Mouse (Mus musculus) MEL (cell line): ENCODE measurements around the gene Slc35g3. TPM values are rescaled to one million over a fixed set of nuclear protein-coding genes. Genes with fewer than 3 reads are reported as not detected.
A peak's percentile ranks its signal among the peaks of the same experiment; 100 is the strongest.

Source experiments
- DNase-seq: peaks from one replicate; pipeline ENCODE4 v3.0.0; 2011; ENCODE audit warnings: low read depth, low spot score
- H3K27ac ChIP-seq: 2 replicates; pipeline ENCODE4 v1.5.1; 2012; ENCODE audit warnings: low read depth, mild to moderate bottlenecking, control low read depth, low read length, moderate library complexity; ENCODE audit not compliant: control insufficient read depth
- H3K27me3 ChIP-seq, 2 experiments: fragments of 150-350 bp in 1 of 2; sonication (generic) in 1 of 2; 2 replicates each; pipeline ENCODE4 v1.6.1; 2012; ENCODE audit warnings: low read length in 2 of 2, mild to moderate bottlenecking in 2 of 2, improper control_type of control experiment in 1 of 2, moderate library complexity in 1 of 2; ENCODE audit not compliant: insufficient read depth in 2 of 2, control insufficient read depth in 1 of 2
- H3K36me3 ChIP-seq, 2 experiments: 2 replicates each; pipeline ENCODE4 v1.6.1; 2012 to 2014; ENCODE audit warnings: low read length in 2 of 2, improper control_type of control experiment in 1 of 2, inconsistent platforms in 1 of 2, mild to moderate bottlenecking in 1 of 2; ENCODE audit not compliant: insufficient read depth in 2 of 2, control insufficient read depth in 1 of 2
- H3K4me1 ChIP-seq, 2 experiments: fragments of 150-350 bp in 1 of 2; sonication (generic) in 1 of 2; 2 replicates each; pipeline ENCODE4 v1.6.1; 2012; ENCODE audit warnings: low read length in 2 of 2, improper control_type of control experiment in 1 of 2, mild to moderate bottlenecking in 1 of 2; ENCODE audit not compliant: insufficient read depth in 2 of 2, control insufficient read depth in 1 of 2
- H3K4me3 ChIP-seq, 2 experiments: fragments of 150-350 bp in 1 of 2; sonication (generic) in 1 of 2; 2 replicates each; pipeline ENCODE4 v1.5.1; 2012; ENCODE audit warnings: low read depth in 2 of 2, low read length in 2 of 2, mild to moderate bottlenecking in 2 of 2, moderate library complexity in 2 of 2, control low read depth in 1 of 2, improper control_type of control experiment in 1 of 2; ENCODE audit not compliant: control insufficient read depth in 1 of 2, insufficient read depth in 1 of 2
- H3K79me2 ChIP-seq: 2 replicates; pipeline ENCODE4 v1.6.1; 2012; ENCODE audit warnings: mild to moderate bottlenecking, low read length, moderate library complexity; ENCODE audit not compliant: control insufficient read depth, poor library complexity, insufficient read depth
- H3K9ac ChIP-seq: 2 replicates; pipeline ENCODE4 v1.6.1; 2012; ENCODE audit warnings: low read depth, mild to moderate bottlenecking, control low read depth, low read length, moderate library complexity; ENCODE audit not compliant: control insufficient read depth, poor library complexity, severe bottlenecking
- H3K9me3 ChIP-seq: fragments of 150-350 bp; sonication (generic); replicated peaks from 2 replicates; pipeline ENCODE4 v1.6.1; 2012; ENCODE audit warnings: mild to moderate bottlenecking, low read length, improper control_type of control experiment, moderate library complexity; ENCODE audit not compliant: insufficient read depth
- CTCF ChIP-seq, 3 experiments: IDR thresholded peaks in 2 of 3; conservative IDR thresholded peaks in 1 of 3; 2 replicates each; pipeline ENCODE4 v1.5.1; 2011 to 2012; ENCODE audit warnings: low read length in 3 of 3, low read depth in 2 of 3, mild to moderate bottlenecking in 2 of 3, improper control_type of control experiment in 1 of 3, inconsistent platforms in 1 of 3, mixed read lengths in 1 of 3, moderate library complexity in 1 of 3; ENCODE audit not compliant: control insufficient read depth in 1 of 3, insufficient read depth in 1 of 3, poor library complexity in 1 of 3, severe bottlenecking in 1 of 3
- E2F4 ChIP-seq: IDR thresholded peaks from 2 replicates; pipeline ENCODE4 v1.6.1; 2011; ENCODE audit warnings: low read depth, low read length, improper control_type of control experiment, borderline replicate concordance
- ELF1 ChIP-seq: IDR thresholded peaks from 2 replicates; pipeline ENCODE4 v1.6.1; 2014; ENCODE audit warnings: low read depth, mild to moderate bottlenecking, inconsistent platforms, low read length, improper control_type of control experiment, moderate library complexity
- GABPA ChIP-seq: IDR thresholded peaks from 2 replicates; pipeline ENCODE4 v1.6.1; 2012; ENCODE audit warnings: low read depth, mild to moderate bottlenecking, inconsistent platforms, low read length, improper control_type of control experiment, moderate library complexity
- HCFC1 ChIP-seq: IDR thresholded peaks from 2 replicates; pipeline ENCODE4 v1.6.1; 2012; ENCODE audit warnings: low read depth, mild to moderate bottlenecking, inconsistent platforms, low read length, improper control_type of control experiment, moderate library complexity
- MAFK ChIP-seq: IDR thresholded peaks from 2 replicates; pipeline ENCODE4 v1.6.1; 2011; ENCODE audit warnings: low read depth, mild to moderate bottlenecking, low read length, improper control_type of control experiment, borderline replicate concordance
- MAX ChIP-seq: IDR thresholded peaks from 2 replicates; pipeline ENCODE4 v1.6.1; 2011; ENCODE audit warnings: low read length, improper control_type of control experiment
- MAZ ChIP-seq: IDR thresholded peaks from 2 replicates; pipeline ENCODE4 v1.6.1; 2012; ENCODE audit warnings: low read depth, mild to moderate bottlenecking, inconsistent platforms, low read length, improper control_type of control experiment
- MEF2A ChIP-seq: IDR thresholded peaks from 2 replicates; pipeline ENCODE4 v1.6.1; 2014; ENCODE audit warnings: low read depth, mild to moderate bottlenecking, inconsistent platforms, low read length, improper control_type of control experiment; ENCODE audit not compliant: poor library complexity, insufficient replicate concordance, severe bottlenecking; ENCODE audit errors: extremely low read depth
- MXI1 ChIP-seq: IDR thresholded peaks from 2 replicates; pipeline ENCODE4 v1.6.1; 2011; ENCODE audit warnings: mild to moderate bottlenecking, low read depth, low read length, improper control_type of control experiment
- MYB ChIP-seq: IDR thresholded peaks from 2 replicates; pipeline ENCODE4 v1.6.1; 2011; ENCODE audit warnings: mild to moderate bottlenecking, low read depth, low read length, improper control_type of control experiment
- MYC ChIP-seq: IDR thresholded peaks from 2 replicates; pipeline ENCODE4 v1.6.1; 2011; ENCODE audit warnings: low read depth, mild to moderate bottlenecking, low read length, improper control_type of control experiment, moderate library complexity
- NELFE ChIP-seq: IDR thresholded peaks from 2 replicates; pipeline ENCODE4 v1.6.1; 2011; ENCODE audit warnings: low read depth, low read length, improper control_type of control experiment
- NRF1 ChIP-seq: IDR thresholded peaks from 2 replicates; pipeline ENCODE4 v1.6.1; 2014; ENCODE audit warnings: low read depth, mild to moderate bottlenecking, inconsistent platforms, low read length, improper control_type of control experiment, moderate library complexity; ENCODE audit not compliant: poor library complexity, insufficient read depth, severe bottlenecking
- POLR2A ChIP-seq, 2 experiments: IDR thresholded peaks; 2 replicates each; pipeline ENCODE4 v1.6.1; 2011 to 2012; ENCODE audit warnings: low read length in 2 of 2, mild to moderate bottlenecking in 2 of 2, control low read depth in 1 of 2, improper control_type of control experiment in 1 of 2, low read depth in 1 of 2, moderate library complexity in 1 of 2; ENCODE audit not compliant: control insufficient read depth in 1 of 2, insufficient read depth in 1 of 2, poor library complexity in 1 of 2
- POLR2AphosphoS2 ChIP-seq: IDR thresholded peaks from 2 replicates; pipeline ENCODE4 v1.6.1; 2011; ENCODE audit warnings: low read length, improper control_type of control experiment
- POLR2AphosphoS5 ChIP-seq: IDR thresholded peaks from 2 replicates; pipeline ENCODE4 v1.6.1; 2012; ENCODE audit warnings: low read depth, borderline replicate concordance, mild to moderate bottlenecking, inconsistent platforms, low read length, moderate library complexity, mixed read lengths
- RCOR1 ChIP-seq: IDR thresholded peaks from 2 replicates; pipeline ENCODE4 v1.6.1; 2012; ENCODE audit warnings: low read depth, mild to moderate bottlenecking, inconsistent platforms, low read length, improper control_type of control experiment
- TBP ChIP-seq: IDR thresholded peaks from 2 replicates; pipeline ENCODE4 v1.8.0; 2011; ENCODE audit warnings: low read depth, low read length, improper control_type of control experiment
- TCF12 ChIP-seq: IDR thresholded peaks from 2 replicates; pipeline ENCODE4 v1.6.1; 2014; ENCODE audit warnings: low read depth, mild to moderate bottlenecking, inconsistent platforms, low read length, improper control_type of control experiment, moderate library complexity
- UBTF ChIP-seq: IDR thresholded peaks from 2 replicates; pipeline ENCODE4 v1.6.1; 2012; ENCODE audit warnings: low read depth, mild to moderate bottlenecking, inconsistent platforms, low read length, improper control_type of control experiment, moderate library complexity, borderline replicate concordance; ENCODE audit not compliant: insufficient read depth
- USF1 ChIP-seq: IDR thresholded peaks from 2 replicates; pipeline ENCODE4 v1.6.1; 2014; ENCODE audit warnings: low read depth, mild to moderate bottlenecking, inconsistent platforms, low read length, improper control_type of control experiment, moderate library complexity
- ZC3H11A ChIP-seq: IDR thresholded peaks from 2 replicates; pipeline ENCODE4 v1.6.1; 2012; ENCODE audit warnings: low read depth, mild to moderate bottlenecking, inconsistent platforms, low read length, improper control_type of control experiment
- ZKSCAN1 ChIP-seq: IDR thresholded peaks from 2 replicates; pipeline ENCODE4 v1.6.1; 2012; ENCODE audit warnings: low read depth, mild to moderate bottlenecking, inconsistent platforms, low read length, improper control_type of control experiment, moderate library complexity
- ZNF384 ChIP-seq: IDR thresholded peaks from 2 replicates; pipeline ENCODE4 v1.6.1; 2012; ENCODE audit warnings: low read depth, mild to moderate bottlenecking, inconsistent platforms, low read length, improper control_type of control experiment
- polyA plus RNA-seq, 2 experiments: library from polyadenylated mRNA; stranded (reverse) in 1 of 2; unstranded in 1 of 2; fragments of >175 nt in 1 of 2; fragments of >200 nt in 1 of 2; gene quantifications; 2 replicates each; pipeline versions ENCODE4 v1.2.1 to v1.2.4; 2012; ENCODE audit warnings: low replicate concordance in 2 of 2, low read depth in 1 of 2; ENCODE audit not compliant: insufficient read length in 2 of 2, insufficient read depth in 1 of 2, missing spikeins in 1 of 2
- total RNA-seq: library from RNA; depleted of rRNA; stranded (reverse); fragments of 300-350 nt; gene quantifications from 2 replicates; pipeline ENCODE4 v1.2.3, GENCODE M21; 2012

The Slc35g3 gene
- total and polyA plus RNA-seq, 3 experiments: 0.08 to 0.22 TPM; not detected in 1

GRCm38 (mm10) chr11:69767625-69767909 is 5.8 kb upstream of the Slc35g3 start:
- Histone ChIP-seq H3K27me3 (no peaks in the 10 kb centered on the region), H3K4me1 (peaks cover 2 to 12% of the 10 kb centered on the region in 2 experiments; a peak in 2 of 4 replicates), H3K36me3 (peaks cover 0 to 2% of the 10 kb centered on the region in 2 experiments; a peak in 1 of 4 replicates), H3K9me3 (no peaks in the 10 kb centered on the region), H3K27ac (no peak overlapping the region), H3K9ac (no peak overlapping the region), H3K79me2 (peaks cover 8% of the 10 kb centered on the region), H3K4me3 (no peak overlapping the region)
- DNase-seq: no peak
- TF ChIP-seq ZKSCAN1 (0 out of 2 replicates have a peak, but pooled peaks have one; percentile 23), RCOR1 (no peak)

DNA sequence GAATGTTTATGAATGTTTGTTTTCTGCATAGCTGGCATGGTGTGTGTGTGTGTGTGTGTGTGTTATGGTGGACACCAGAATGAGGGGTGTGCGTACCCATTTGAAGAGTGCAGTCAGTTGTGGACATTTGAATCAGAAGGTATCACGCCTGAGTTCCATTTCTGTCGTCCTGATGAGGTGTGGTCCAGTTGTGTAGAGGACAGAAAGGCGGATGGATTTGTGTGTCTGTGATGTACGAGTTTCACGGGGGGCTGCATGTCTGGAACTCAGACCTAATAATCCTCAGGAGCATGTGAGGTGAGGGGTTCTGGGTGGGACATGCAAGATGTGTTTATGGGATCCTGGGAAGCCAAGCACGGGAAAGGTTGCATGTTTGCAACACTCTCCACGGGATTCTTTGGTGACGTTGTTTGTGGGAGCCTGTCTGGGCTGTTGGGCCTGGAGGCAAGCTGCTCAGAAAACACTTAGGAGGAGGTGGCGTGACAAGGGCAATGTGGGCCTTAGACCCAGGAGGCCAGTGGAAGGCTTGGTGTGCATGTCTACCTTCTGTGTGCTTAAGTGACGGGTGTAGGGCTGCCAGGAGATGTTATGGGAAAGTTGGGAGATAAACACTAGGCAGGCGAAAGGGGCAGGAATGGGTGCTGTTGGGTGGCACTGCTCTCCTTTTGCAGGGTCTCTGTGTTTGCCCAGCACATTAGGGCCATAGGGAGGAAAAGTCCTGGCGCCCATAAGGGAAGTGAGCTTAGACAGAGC is 5.3 kb upstream of the Slc35g3 start:
- peak overlapping the region; percentile 94 for H3K9ac ChIP-seq

DNA sequence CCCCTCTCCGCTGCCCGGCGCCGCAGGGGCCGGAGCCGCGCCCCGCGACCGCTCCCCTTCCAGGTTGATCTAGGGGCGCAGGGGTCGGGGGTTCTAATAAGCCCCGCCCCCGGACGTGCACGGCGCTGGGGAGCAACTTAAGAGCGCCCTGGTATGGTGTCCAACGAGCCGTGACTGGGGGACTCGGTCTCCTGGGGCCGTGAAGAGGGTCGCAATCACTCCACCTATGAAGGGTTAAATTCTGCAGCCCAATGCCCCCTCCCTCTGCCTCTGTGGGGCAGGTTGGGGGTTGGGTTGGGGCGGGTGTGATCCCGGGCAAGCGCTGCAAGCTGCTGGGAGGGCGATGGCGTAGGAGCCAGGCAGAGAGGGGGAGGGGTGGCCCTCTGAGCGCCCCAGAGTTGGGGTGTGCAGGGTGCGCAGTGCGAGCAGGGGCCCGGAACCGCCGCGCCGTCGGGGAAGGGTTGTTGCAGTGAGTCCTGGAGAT is 4.4 kb upstream of the Slc35g3 start:
- H3K9ac ChIP-seq: peak overlapping the region; percentile 94
- no peaks in the 10 kb centered on the region for H3K27me3 ChIP-seq
- peak overlapping the region; percentile 84 to 90 for H3K4me3 ChIP-seq
- peak overlapping the region; percentile 46 for H3K27ac ChIP-seq
- peaks cover 2 to 15% of the 10 kb centered on the region in 2 experiments; a peak in 2 of 4 replicates for H3K4me1 ChIP-seq
- peaks cover 8% of the 10 kb centered on the region for H3K79me2 ChIP-seq
- no peaks in the 10 kb centered on the region for H3K9me3 ChIP-seq
- DNase-seq: peak; percentile 87
- peaks cover 0 to 2% of the 10 kb centered on the region in 2 experiments; a peak in 1 of 4 replicates for H3K36me3 ChIP-seq
- TF ChIP-seq TCF12 (peak; percentile 34), UBTF (0 out of 2 replicates have a peak, but pooled peaks have one; percentile 66), GABPA (no peak), CTCF (IDR thresholded peaks at IDR 0.05 in 2 of 3, conservative IDR thresholded peaks at IDR 0.05 in 1 of 3; ENCODE audit: control insufficient read depth in 1 of 3, insufficient read depth in 1 of 3, low read depth in 2 of 3, low read length in 3 of 3, poor library complexity in 1 of 3, severe bottlenecking in 1 of 3) (no peak), POLR2A (IDR thresholded peaks at IDR 0.05; ENCODE audit: control insufficient read depth in 1 of 2, insufficient read depth in 1 of 2, low read depth in 1 of 2, low read length in 2 of 2, poor library complexity in 1 of 2) (peak; percentile 45 to 46; a peak in 2 of 4 replicates), ZNF384 (no peak), RCOR1 (0 out of 2 replicates have a peak, but pooled peaks have one; percentile 7), HCFC1 (peak; percentile 46; the same call in 1 of the 2 replicates), POLR2AphosphoS5 (no peak), ZC3H11A (no peak), USF1 (no peak), MAX (no peak), MYC (no peak), MXI1 (peak; percentile 52; the same call in 1 of the 2 replicates), TBP (peak; percentile 56; the same call in 1 of the 2 replicates), E2F4 (no peak)

More for the DNA sequence above, 5.3 kb upstream of the Slc35g3 start:
- no peak overlapping the region for H3K27ac ChIP-seq
- no peak for TF ChIP-seq MAFK
- TF ChIP-seq MAX: no peak
- no peak for TF ChIP-seq POLR2AphosphoS2
- no peak for TF ChIP-seq NELFE
- no peak for TF ChIP-seq ZNF384
- TF ChIP-seq MEF2A: no peak
- TF ChIP-seq ELF1: no peak
- TF ChIP-seq MYB: no peak
- no peak for TF ChIP-seq NRF1
- TF ChIP-seq RCOR1: no peak
- no peak for TF ChIP-seq MYC
- no peak for TF ChIP-seq ZC3H11A
- no peak for TF ChIP-seq POLR2A (IDR thresholded peaks at IDR 0.05; ENCODE audit: control insufficient read depth in 1 of 2, insufficient read depth in 1 of 2, low read depth in 1 of 2, low read length in 2 of 2, poor library complexity in 1 of 2)
- TF ChIP-seq POLR2AphosphoS5: no peak
- no peak for TF ChIP-seq HCFC1
- TF ChIP-seq MAZ: no peak
- TF ChIP-seq USF1: no peak
- H3K4me3 ChIP-seq: peak overlapping the region; percentile 84 to 90
- peaks cover 8% of the 10 kb centered on the region for H3K79me2 ChIP-seq
- no peak for DNase-seq
- no peaks in the 10 kb centered on the region for H3K27me3 ChIP-seq
- H3K9me3 ChIP-seq: no peaks in the 10 kb centered on the region
- peaks cover 2 to 12% of the 10 kb centered on the region in 2 experiments; a peak in 2 of 4 replicates for H3K4me1 ChIP-seq
- H3K36me3 ChIP-seq: peaks cover 0 to 2% of the 10 kb centered on the region in 2 experiments; a peak in 1 of 4 replicates
